Mouse (Mus musculus): ENCODE data around the gene Shld2.
"Not testable (repeated sequence)": the region's sequence is repeated elsewhere in the genome, so short reads cannot be mapped to it uniquely, and the experiment has no call there.

The Shld2 gene

GRCm38 (mm10) chr14:34279726-34280125 is 30.6 kb downstream of the Shld2 start:
- no peak for DNase-seq

GRCm38 (mm10) chr14:34275225-34275624 is 35.1 kb downstream of the Shld2 start:
- no peak for DNase-seq

GRCm38 (mm10) chr14:34274141-34274540 is 36.2 kb downstream of the Shld2 start:
- no peak for DNase-seq

GRCm38 (mm10) chr14:34273280-34273679 is 37.0 kb downstream of the Shld2 start:
- no peak for DNase-seq

GRCm38 (mm10) chr14:34268046-34268445 is 42.2 kb downstream of the Shld2 start:
- no peak for DNase-seq

GRCm38 (mm10) chr14:34258525-34258924 is 51.8 kb downstream of the Shld2 start:
- DNase-seq = not testable (repeated sequence)

GRCm38 (mm10) chr14:34253261-34253660 is 57.0 kb downstream of the Shld2 start:
- DNase-seq = no peak

GRCm38 (mm10) chr14:34252470-34253145 is 57.7 kb downstream of the Shld2 start:
- no peak for DNase-seq

- DNase-seq = no peak
Observed at GRCm38 (mm10) chr14:34240676-34241075, 69.6 kb downstream of the Shld2 start.

GRCm38 (mm10) chr14:34240263-34240662 is 70.0 kb downstream of the Shld2 start:
- DNase-seq = no peak

- peak; percentile 64 to 78 for DNase-seq
Observed at GRCm38 (mm10) chr14:34234630-34235380, 75.5 kb downstream of the Shld2 start.

GRCm38 (mm10) chr14:34233846-34234245 is 76.4 kb downstream of the Shld2 start:
- no peak for DNase-seq

GRCm38 (mm10) chr14:34232866-34233680 is 77.2 kb downstream of the Shld2 start:
- no peak for DNase-seq

- DNase-seq = no peak
Observed at GRCm38 (mm10) chr14:34232340-34232739, 78.0 kb downstream of the Shld2 start.

GRCm38 (mm10) chr14:34228830-34229506 is 81.3 kb downstream of the Shld2 start:
- no peak for DNase-seq

GRCm38 (mm10) chr14:34227981-34228380 is 82.3 kb downstream of the Shld2 start:
- no peak for DNase-seq

GRCm38 (mm10) chr14:34226566-34226965 is 83.7 kb downstream of the Shld2 start:
- DNase-seq = peak; percentile 16 to 43

- no peak for DNase-seq
Observed at GRCm38 (mm10) chr14:34225986-34226385, 84.3 kb downstream of the Shld2 start.

- no peak for DNase-seq
Observed at GRCm38 (mm10) chr14:34223362-34223898, 86.9 kb downstream of the Shld2 start.

- DNase-seq = peak in 1 of 2 experiments; percentile 12
Observed at GRCm38 (mm10) chr14:34221416-34222077, 88.7 kb downstream of the Shld2 start.

- no peak for DNase-seq
Observed at GRCm38 (mm10) chr14:34220426-34220825, 89.9 kb downstream of the Shld2 start.

GRCm38 (mm10) chr14:34219786-34220198 is 90.5 kb downstream of the Shld2 start:
- DNase-seq = peak; percentile 19 to 26

Data from cerebellum, postnatal 25 days (tissue).